Mouse (Mus musculus) brain, adult 2 months (tissue): Measurements from ENCODE around the gene Trim5.
"Not testable (repeated sequence)": the region's sequence is repeated elsewhere in the genome, so short reads cannot be mapped to it uniquely, and the experiment has no call there.

Experiments
- DNase-seq: peaks from one replicate; pipeline ENCODE4 v3.0.0; 2011; ENCODE audit warnings: low read depth, low spot score

Trim5 gene

GRCm38 (mm10) chr7:104287576-104288443 lies at the start of gene Trim5:
Gene Trim5, minus strand, starts transcription at chr7:104288094.
- not testable (repeated sequence) for DNase-seq

GRCm38 (mm10) chr7:104335547-104335946 lies 47.7 kb upstream of the Trim5 start:
- not testable (repeated sequence) for DNase-seq

GRCm38 (mm10) chr7:104329171-104329570 lies 41.3 kb upstream of the Trim5 start, which contains the start of gene Trim34b:
Gene Trim34b, plus strand, starts transcription at chr7:104329471.
- DNase-seq: not testable (repeated sequence)

DNA sequence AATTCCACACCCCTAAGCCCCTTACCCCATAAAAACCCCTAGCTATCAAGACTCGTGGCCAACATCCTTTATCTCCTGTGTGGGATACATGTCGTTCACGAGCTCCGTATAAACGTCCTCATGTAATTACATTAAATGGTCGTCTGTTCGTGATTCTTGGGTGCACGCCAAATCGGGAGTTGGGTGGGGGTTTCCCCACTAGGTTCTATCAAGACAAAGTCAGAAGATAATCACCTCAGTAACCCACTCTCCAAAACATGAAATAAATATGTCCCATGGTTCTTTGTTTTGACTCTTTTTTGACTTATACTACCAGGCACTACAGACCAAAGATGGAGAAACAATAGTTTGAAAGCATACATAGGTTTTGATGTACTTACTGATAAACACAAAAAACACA lies 34.1 kb upstream of the Trim5 start:
- DNase-seq: no peak

DNA sequence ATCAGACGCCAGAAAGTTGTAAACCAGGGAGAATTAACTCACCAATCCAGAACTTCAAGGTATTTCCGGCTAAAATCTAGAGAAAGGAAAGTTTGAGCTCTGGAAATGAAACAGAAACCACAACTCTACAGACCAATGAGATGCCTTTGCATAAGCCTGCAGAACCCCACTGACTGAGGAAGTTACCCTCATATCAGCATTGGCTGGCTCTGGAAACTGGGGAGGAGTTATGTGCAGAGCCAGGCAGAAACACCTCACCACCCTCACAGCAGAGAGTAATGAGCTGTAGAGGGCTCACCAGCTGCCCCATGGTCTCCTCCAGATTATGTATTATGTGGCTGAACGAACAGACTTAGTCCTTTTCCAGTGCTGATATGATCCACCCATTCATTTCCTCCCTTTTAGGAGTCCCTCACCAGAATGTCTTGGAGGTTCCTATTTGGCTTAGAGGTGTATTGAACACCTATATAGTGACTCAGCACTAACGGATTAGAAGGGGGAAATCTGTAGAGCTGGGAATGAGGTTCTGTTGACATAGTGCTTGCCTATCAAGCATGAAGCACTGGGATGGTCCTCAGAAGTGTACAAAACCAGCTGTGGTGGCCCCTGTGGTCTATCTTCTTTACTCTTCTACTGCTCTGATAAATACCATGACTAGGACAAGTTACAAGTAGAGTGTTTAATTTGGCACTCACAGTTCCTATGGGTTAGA lies 27.6 kb upstream of the Trim5 start, which contains the start of gene Trim12a:
Trim12a (minus strand) TSS at position 98 of the 712 bp plus-strand sequence.
- DNase-seq: not testable (repeated sequence)

DNA sequence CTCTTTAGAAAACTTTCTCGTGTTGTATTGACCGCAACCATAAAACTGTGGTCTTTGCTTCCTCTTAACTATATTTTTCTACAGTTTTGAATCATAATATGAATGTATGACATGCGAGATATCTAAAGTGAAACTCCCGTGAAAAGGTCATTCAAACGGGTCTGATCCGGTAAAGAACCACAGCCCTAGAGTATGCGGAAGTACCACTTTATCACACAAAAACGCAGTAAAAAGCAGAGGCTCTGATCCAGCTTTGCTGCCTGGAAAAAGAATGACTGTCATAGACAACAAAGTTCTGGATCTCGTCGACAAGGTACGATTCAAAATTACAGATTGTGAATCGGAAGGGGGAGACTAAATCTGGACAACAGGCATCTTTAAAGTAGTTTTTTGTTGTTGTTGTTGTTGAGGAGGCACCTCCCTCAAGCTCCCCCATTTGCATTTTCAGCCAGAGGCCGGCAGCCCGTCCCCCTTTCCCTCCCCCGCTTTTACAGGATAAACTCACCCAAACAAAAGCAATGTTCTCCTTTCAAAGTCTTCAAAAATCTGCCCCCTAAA lies 27.0 kb upstream of the Trim5 start:
- DNase-seq: no peak

GRCm38 (mm10) chr7:104291638-104292400 lies 3.9 kb upstream of the Trim5 start:
- no peak for DNase-seq

DNA sequence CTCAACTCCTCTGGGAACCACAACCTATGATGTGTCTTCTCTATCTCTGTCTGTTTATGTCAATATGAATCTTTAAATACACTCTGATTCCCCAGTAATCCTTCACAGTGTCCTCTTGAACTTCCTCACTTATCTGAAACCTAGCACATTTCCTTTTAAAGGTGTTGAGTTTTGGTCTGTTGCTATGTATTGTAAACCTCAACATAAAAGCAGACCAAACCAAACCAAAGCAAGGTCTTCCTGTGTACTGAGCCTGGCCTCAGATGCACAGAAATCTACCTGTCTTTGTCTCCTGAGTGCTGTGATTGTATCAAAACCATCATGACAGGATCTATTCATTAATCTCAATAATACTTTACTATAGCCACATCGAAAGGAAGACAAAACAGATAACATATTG lies 2.7 kb upstream of the Trim5 start:
- no peak for DNase-seq

- DNase-seq: not testable (repeated sequence)
Observed at GRCm38 (mm10) chr7:104279361-104279760, 8.5 kb downstream of the Trim5 start.

GRCm38 (mm10) chr7:104265335-104265734 lies 22.6 kb downstream of the Trim5 start:
- not testable (repeated sequence) for DNase-seq

- DNase-seq: not testable (repeated sequence)
Observed at GRCm38 (mm10) chr7:104260380-104260779, 27.5 kb downstream of the Trim5 start.

- DNase-seq: peak; percentile 47
Observed at GRCm38 (mm10) chr7:104244287-104245181, 43.4 kb downstream of the Trim5 start, which contains the start of gene Trim34a. Gene Trim34a, plus strand, starts transcription at chr7:104244457.

DNA sequence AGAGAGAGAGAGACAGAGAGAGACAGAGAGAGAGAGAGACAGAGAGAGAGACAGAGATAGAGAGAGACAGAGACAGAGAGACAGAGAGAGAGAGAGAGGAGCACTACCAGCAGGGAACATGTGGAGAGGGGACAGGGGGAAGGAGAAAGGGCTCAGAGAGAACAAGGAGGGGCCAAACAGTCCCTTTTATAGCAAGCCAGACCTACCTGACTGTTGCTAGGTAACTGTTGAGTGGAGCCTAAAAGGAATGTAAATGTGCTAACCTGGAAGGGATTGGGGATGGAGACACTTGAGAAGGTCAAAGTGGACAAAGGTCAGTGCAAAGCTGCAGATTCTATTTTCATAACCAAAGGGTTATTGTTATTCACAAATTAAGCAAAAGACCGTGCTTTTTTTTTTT lies 44.3 kb downstream of the Trim5 start:
- DNase-seq: no peak

DNA sequence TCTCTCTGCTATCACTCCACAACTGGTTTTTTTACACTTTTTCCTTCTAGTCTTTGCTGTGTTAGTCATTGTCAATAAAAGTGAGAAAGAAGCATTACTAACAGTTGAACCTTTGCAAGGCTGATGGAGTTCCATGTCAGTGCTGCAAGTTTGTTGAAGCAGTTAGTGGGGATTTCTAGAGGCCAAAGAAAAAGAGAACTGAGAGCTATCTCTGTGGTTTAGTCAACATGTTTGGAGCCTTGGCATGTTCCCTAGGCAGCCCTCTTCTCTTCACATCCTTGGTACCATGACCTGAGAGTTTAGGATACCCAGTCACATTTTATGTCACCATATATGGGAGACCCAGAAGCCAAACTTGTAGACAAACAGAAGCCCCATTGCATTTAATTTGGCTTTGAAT lies 47.0 kb downstream of the Trim5 start:
- DNase-seq: no peak

GRCm38 (mm10) chr7:104231203-104231602 lies 56.7 kb downstream of the Trim5 start:
- DNase-seq: peak; percentile 6

GRCm38 (mm10) chr7:104218701-104219569 lies 69.0 kb downstream of the Trim5 start, which contains the start of gene Trim6:
Gene Trim6, plus strand, starts transcription at chr7:104218793.
- DNase-seq: peak; percentile 1

DNA sequence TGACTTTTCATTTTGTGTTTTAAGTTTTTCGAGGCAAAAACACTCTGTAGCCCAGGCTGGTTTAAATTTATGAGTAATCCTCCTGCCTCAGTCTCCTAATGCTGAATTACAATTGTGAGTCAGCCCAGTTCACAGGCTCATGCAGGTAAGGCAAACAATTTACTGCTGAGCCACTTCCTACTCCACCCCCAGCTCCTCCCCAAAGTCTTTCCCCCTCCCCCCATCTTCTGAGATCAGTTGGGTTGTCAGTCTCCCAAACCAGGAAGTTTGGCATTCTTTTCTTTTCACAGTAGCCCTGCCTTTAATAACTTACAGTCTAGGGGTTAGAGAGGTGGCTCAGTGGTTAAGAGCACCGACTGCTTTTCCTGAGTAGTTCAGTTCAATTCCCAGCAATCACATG lies 70.0 kb downstream of the Trim5 start:
- DNase-seq: no peak

- no peak for DNase-seq
Observed at GRCm38 (mm10) chr7:104216011-104216535, 71.8 kb downstream of the Trim5 start.
